12 mouse cellular contexts compared by ENCODE assay signal in genomic region chr3:121646364-121647048, GRCm38 (mm10). TPM values are rescaled to one million over a fixed set of nuclear protein-coding genes. Genes with fewer than 3 reads are reported as not detected.
DNase-seq lines count a peak whose midpoint lies in the region; ATAC-seq and TF ChIP-seq lines count a peak whose summit lies in the region.
"Had no signal": no experiment of that assay in that cellular context is flagged by ENCODE, and none has a peak within 500 bp of the region (broad histone marks: within the 10 kb centered on the region; RNA-seq: fewer than 3 reads in every experiment).

No protein-coding gene starts in this region.

- no peaks in the 10 kb centered on the region for H3K27me3 ChIP-seq in stomach, embryonic 15.5 days (replicated peaks)
- H3K27me3 ChIP-seq: embryonic facial prominence, embryonic 13.5 days had no signal

- peak; percentile 73 to 74 for DNase-seq in lung, adult 18-20 months
- DNase-seq in lung, adult 2 months = no peak
- DNase-seq in gastrocnemius, postnatal 25 days = peak; percentile 21
- peak; percentile 67 for DNase-seq in kidney, postnatal 10 days
- DNase-seq in left cerebral cortex, adult 18-20 months (ENCODE audit: low spot score in 2 of 2) = no peak
- DNase-seq in left cerebral cortex, adult 11 months (ENCODE audit: low spot score) = no peak
- no peak for DNase-seq in cerebellum, postnatal 4 days (ENCODE audit: low spot score in 2 of 2)
- DNase-seq: layer of hippocampus, adult 9-11 months had no signal

- 51% methylated on average over 9 of the region's 9 CpGs for WGBS in lung, adult 2 months
- WGBS in stomach, embryonic 15.5 days = 27% methylated on average over 9 of the region's 9 CpGs

- H3K4me2 ChIP-seq in stomach, embryonic 15.5 days = no peak overlapping the region
- H3K4me2 ChIP-seq: embryonic facial prominence, embryonic 13.5 days had no signal

- H3K4me1 ChIP-seq in lung, adult 2 months (ENCODE audit: control insufficient read depth, insufficient read depth, low read length) = peaks cover 4% of the 10 kb centered on the region
- H3K4me1 ChIP-seq in stomach, embryonic 15.5 days = peaks cover 28% of the 10 kb centered on the region

- H3K9me3 ChIP-seq in stomach, embryonic 15.5 days = no peaks in the 10 kb centered on the region
- H3K9me3 ChIP-seq: embryonic facial prominence, embryonic 13.5 days had no signal

- H3K9ac ChIP-seq in stomach, embryonic 15.5 days = no peak overlapping the region
- H3K9ac ChIP-seq: embryonic facial prominence, embryonic 13.5 days had no signal

- H3K36me3 ChIP-seq in stomach, embryonic 15.5 days = no peaks in the 10 kb centered on the region
- H3K36me3 ChIP-seq: embryonic facial prominence, embryonic 13.5 days had no signal

- peak; percentile 82 for ATAC-seq in stomach, embryonic 15.5 days (ENCODE audit: insufficient read depth, low FRiP score, low read depth)

- no peak for TF ChIP-seq POLR2A in lung, adult 2 months (IDR thresholded peaks at IDR 0.05; ENCODE audit: borderline replicate concordance, extremely low read depth, low read depth, low read length)

- TF ChIP-seq CTCF in lung, adult 2 months (IDR thresholded peaks at IDR 0.05; ENCODE audit: insufficient read depth, low read length) = no peak

- peak overlapping the region; percentile 82 for H3K27ac ChIP-seq in stomach, embryonic 15.5 days
- H3K27ac ChIP-seq: embryonic facial prominence, embryonic 13.5 days had no signal

- no peak overlapping the region for H3K4me3 ChIP-seq in lung, adult 2 months (replicated peaks; ENCODE audit: extremely low read depth, low read depth, low read length)
- H3K4me3 ChIP-seq in stomach, embryonic 15.5 days (replicated peaks) = no peak overlapping the region
- H3K4me3 ChIP-seq: embryonic facial prominence, embryonic 13.5 days had no signal

RNA-seq across cellular contexts. Expression of gene 4930432M17Rik, which starts 24.1 kb away (rescaled TPM):
- polyA plus RNA-seq in lung, adult 2 months (2012; rRNA removed) = not detected in 2 replicates
- not detected for total RNA-seq in gastrocnemius, postnatal 25 days (2021)
- polyA plus RNA-seq in stomach, embryonic 15.5 days (2015; fragmentation: Nextera tagmentation; extraction: Ambion mirVana) = not detected in 2 replicates
- not detected for total RNA-seq in left cerebral cortex, adult 18-20 months (2021)
- total RNA-seq: MEL had no signal
- polyA plus RNA-seq: embryonic facial prominence, embryonic 13.5 days; neural tube, embryonic 11.5 days had no signal

Comparison
In these comparisons a context has a peak if more than half of its experiments do, and no peak if none do; other contexts are left out.
1. DNase-seq: peak in lung, adult 18-20 months (2 of 2), gastrocnemius, postnatal 25 days (single experiment) and kidney, postnatal 10 days (single experiment); none in lung, adult 2 months (single experiment), left cerebral cortex, adult 18-20 months (0 of 2), left cerebral cortex, adult 11 months (single experiment) and cerebellum, postnatal 4 days (0 of 2).